Mouse (Mus musculus): ENCODE data around the gene Chac2.

DNA sequence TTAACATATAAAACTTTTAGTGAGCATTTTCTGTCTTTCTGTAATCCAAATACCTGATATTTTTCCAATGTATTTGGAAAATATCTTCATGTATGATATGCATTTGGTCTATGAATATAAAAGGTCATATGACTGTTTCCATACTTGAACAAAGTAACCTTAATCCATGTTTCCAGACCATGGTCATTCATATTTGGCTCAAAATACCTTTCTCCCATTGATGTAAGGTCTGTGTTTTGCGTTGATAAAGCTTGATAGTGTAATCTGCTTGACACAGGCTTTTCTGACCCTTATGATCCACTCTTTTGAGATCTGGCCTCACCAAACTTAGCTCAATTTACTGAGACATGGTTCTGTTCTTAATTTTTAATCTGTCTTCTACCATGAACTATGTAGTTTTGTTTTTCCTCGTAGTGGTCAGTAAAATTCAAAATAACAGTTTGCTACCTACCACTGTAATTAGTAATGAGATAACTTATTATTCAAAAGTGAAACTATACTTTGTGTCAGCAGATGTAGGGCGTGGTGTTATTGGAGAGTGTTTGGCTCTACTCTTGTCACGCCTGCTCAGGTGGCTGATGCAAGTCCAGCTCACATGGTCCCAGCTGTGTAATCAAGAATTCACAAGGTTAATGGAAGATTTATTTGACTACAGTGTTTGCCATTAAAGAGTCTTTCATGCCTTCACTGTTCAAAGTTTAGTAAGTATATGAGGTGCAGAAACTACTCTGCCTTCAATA, 15.2 kb upstream of the Chac2 start:
- TF ChIP-seq CTCF (IDR thresholded peaks at IDR 0.05; ENCODE audit: borderline replicate concordance, control insufficient read depth, extremely low read depth, insufficient read depth, low read length, poor library complexity) (no peak), POLR2A (IDR thresholded peaks at IDR 0.05; ENCODE audit: control insufficient read depth, extremely low read depth, insufficient read depth, low read length, poor library complexity) (no peak)

All from thymus, adult 2 months (tissue).